Mouse (Mus musculus): ENCODE data around the gene Arntl2.

Gene Arntl2

GRCm38 (mm10) chr6:146793527-146793926 is 2.3 kb upstream of the Arntl2 start:
- DNase-seq = no peak

- no peak for DNase-seq
These were observed 510 bp upstream of the Arntl2 start for GRCm38 (mm10) chr6:146795166-146795923.

GRCm38 (mm10) chr6:146797446-146797845 is 1.6 kb downstream of the Arntl2 start:
- DNase-seq = no peak

GRCm38 (mm10) chr6:146809991-146810390 is 14.1 kb downstream of the Arntl2 start:
- DNase-seq = no peak

GRCm38 (mm10) chr6:146813007-146813406 is 17.2 kb downstream of the Arntl2 start:
- no peak for DNase-seq

DNA sequence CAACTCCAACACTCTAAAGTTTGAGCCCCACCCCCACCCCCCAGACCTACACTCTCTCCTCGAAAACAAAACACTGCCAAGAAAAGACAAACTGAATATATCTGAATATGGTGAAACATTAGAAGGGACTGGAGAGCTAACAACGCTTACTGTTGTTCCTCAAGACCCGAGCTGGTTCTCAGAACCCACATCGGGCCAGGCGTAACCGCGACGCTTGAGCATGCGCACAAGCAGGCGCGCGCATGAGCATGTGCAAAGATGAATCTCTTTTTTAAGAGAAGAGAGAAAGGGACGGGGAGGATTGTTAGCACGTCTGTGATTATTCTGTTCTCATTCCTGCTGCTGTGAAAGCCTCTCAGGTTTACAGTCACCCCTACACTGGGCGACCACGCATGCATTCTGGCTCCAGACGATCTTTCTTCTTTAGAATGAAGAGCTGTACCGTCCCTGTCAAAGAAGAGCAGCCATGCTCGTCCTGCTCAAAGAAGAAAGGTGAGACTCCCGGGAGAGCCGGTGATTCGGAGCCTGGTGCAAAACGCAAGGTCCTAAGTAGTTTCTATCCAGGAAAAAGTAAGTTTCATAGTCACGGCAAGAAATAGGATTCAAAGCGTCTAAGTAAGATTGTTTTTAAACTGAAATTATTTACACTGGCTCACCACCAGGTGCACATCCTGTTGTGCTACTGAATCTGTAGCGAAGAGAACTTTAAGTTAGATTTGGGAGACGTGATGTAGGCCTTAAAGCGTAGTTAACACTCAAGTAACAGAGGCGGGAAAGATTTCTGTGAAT is 24.5 kb downstream of the Arntl2 start:
- DNase-seq = no peak

DNA sequence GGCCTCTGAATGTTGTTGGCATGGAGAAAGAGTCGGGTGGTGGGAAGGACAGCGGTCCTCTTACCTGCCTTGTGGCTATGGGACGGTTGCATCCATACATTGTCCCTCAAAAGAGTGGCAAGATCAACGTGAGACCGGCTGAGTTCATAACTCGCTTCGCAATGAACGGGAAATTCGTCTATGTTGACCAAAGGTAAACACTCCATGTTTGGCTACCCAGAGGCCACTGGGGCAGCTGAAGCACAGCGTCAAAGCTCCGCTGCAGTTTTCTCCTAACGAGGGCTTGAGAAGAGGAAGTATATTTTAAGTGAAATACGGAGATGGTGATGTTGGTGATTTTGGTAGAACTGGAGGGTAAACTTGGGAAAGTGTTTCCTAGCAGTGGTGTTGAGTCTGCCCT is 26.1 kb downstream of the Arntl2 start:
- no peak for DNase-seq

GRCm38 (mm10) chr6:146824727-146825486 is 29.1 kb downstream of the Arntl2 start:
- peak; percentile 18 for DNase-seq

DNA sequence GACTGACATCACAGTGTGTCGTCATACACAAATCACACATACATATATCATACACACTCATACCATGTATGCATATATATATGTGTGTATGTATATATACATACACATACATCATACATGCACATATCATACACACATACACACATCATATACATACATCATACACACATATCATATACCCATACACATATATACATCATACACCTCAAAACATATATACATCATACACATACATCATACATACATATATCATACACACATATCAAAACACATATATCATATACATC is 29.6 kb downstream of the Arntl2 start:
- no peak for DNase-seq

- DNase-seq = no peak
These were observed 35.5 kb downstream of the Arntl2 start for GRCm38 (mm10) chr6:146831320-146831719.

- no peak for DNase-seq
These were observed 37.8 kb downstream of the Arntl2 start for GRCm38 (mm10) chr6:146833485-146834314.

DNA sequence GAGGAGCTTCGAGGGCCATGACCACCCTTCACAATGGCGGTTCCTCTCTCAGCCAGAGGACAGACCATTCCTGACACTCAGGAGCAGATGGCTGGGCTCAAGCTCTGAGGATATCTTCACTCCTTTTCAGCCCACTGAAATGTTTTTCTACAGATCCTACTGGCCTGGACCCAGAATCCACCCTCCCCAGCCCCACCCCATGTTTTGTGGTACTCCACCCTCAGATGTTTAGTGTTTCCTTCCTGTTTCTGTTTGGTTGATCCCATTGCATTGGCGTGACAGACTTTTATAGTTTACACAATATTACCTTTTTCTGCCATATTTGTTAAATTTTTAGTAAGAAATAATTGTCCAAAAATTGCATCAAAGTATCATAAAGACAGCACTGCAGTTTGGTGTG is 38.5 kb downstream of the Arntl2 start:
- no peak for DNase-seq

GRCm38 (mm10) chr6:146835784-146836183 is 39.9 kb downstream of the Arntl2 start:
- no peak for DNase-seq

DNA sequence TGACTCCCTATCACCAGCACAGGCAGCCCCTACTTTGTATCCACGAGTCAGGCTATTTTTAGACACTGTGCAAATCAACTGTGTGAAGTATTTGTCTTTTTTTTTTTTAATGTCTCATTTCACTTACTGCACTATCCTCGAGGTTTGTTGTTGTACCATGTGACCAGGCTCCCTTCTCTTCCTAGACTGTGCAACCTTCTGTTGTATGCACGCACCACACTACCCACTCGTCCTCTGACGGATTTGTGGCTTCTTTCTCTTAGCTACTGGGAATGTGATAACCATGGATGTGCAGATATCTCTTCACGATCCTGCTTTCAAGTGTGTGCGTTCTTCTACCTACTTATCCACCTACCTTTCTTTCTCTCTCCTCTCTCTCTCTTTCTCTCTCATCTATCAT is 41.5 kb downstream of the Arntl2 start:
- no peak for DNase-seq

DNA sequence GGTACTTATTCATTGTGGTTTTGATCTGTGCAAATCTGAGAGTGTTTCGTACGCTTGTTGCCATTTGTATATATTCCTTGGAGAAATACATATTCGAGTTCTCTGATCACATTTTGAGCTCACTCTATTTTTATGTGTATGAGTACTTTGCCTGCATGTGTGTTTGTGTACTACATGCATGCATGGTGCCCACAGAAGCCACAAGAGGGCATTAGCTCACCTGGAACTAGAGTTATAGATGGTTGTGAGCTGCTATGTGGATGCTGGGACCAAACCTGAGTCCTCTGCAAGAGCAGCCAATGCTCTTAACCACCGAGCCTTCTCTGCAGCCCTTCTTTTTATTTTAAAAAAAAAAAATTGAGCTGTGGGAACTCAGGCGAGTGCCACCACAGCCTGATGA is 42.5 kb downstream of the Arntl2 start:
- DNase-seq = no peak

GRCm38 (mm10) chr6:146838863-146839262 is 43.0 kb downstream of the Arntl2 start:
- no peak for DNase-seq

DNA sequence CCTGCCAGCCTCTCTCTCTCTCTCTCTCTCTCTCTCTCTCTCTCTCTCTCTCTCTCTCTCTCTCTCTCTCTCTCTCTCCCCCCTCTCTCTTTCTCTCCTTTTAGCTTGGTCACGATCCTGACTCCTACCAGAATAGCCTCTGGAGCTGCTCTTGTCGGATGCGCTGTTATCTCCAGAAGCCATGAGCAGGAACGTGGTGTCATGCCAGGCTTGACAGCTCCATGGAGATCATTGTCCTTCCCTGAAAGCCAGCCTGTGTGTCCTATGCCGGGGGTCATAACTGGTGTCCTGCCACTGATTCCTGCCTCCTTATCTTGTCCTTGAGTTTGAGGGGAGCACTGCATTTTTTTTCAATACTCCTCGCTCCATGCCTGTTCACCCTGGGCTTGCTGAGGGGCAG is 49.0 kb downstream of the Arntl2 start:
- no peak for DNase-seq

DNA sequence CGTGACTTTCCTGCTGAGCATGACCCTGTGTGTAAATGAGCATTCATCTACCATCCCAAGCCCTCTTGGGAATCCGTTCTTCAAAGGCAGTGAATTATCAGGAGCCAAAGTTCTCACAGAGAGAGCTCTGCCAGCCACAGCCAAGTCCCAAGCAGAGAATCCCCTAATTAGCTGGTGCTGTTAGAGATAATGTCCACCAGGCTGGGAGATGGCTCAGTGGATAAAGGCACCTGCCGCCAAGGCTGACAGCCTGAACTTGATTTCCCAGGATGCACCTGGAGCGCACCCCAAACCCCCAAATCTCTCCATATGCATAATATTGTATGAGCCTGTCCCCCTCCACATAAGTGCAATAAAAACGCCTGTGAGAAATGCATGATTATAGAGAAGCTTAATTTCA is 49.5 kb downstream of the Arntl2 start:
- no peak for DNase-seq

DNA sequence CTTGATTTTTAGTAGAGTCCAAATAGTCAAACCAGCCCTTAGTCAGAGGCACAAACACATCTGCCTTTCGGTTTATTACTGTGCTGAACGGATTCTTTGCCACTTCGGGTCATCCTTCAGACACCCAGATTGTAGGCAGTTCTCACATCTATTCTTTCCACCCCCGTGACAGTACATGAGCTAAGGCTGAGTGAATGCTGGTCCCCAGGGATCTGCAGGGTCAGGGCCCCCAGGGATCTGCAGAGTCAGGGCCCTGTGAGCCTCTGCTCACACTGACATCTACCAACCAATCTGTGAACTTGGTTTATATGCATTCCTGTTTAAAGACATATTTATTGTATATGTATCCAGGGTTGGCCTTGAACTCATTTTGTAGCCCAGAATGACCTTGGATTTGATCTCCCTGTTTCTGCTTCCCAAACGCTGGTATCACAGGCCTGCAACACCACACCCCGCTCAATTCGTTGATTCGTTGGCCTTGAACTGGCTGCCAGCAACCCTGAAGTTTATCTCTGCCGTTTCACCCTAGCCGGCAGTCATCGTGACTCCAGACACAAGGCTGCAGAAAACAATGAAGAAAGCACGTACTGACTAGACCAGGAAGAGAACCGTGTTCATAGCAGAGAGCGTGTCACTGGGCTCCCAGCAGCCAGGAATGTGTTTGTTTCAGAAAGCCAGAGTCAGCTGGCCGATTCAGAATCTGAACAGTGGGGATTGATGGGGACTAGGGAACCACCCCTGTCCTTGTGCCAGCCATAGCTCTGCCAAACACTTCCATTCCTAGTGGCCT is 50.3 kb downstream of the Arntl2 start:
- DNase-seq = no peak

DNA sequence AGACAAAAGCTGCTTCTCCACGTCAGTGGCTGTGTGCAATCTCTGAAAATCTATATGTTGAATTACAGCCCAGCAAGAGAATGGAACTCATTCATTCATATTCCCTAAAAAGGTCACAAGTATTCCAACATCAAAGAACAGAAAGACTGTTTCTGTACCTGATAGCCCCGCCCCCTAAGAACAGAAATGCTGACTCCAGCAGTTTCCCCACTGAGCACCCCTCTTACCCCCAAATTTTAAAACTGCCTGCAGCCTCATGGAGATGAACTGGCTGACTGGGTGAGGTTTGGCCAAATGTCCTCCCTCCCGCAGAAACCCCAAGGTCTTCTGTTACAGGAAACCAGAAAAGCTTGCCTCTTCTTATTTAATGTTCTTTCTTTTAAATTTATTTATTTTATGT is 51.5 kb downstream of the Arntl2 start:
- DNase-seq = no peak

GRCm38 (mm10) chr6:146848281-146848680 is 52.4 kb downstream of the Arntl2 start:
- no peak for DNase-seq

- no peak for DNase-seq
These were observed 54.2 kb downstream of the Arntl2 start, which contains the start of gene Smco2 for GRCm38 (mm10) chr6:146850050-146850449. TSS of gene Smco2 (plus strand) at chr6:146850104.

All from cerebellum, adult 11 months (tissue).